Mouse (Mus musculus) Patski (cell line): ENCODE measurements at regions not wholly inside any gene's neighbourhood (a gene's known extent, or its start where the extent isn't known, plus 50 kb on each side); places are given as distances from the start of the nearest gene placed in this dataset.

Experiments
- ATAC-seq: fragments of 100-300 bp; one replicate; pipeline ENCODE4 v1.8.0; 2021
- CTCF ChIA-PET: fragments of 350-600 bp; sonication (Branson Sonifier 250); formaldehyde crosslinking; loops from one replicate; lab custom pipeline; 2022; ENCODE audit warnings: inconsistent platforms; lab: Charles Lee
- POLR2A ChIA-PET: fragments of 350-600 bp; sonication (Branson Sonifier 250); formaldehyde crosslinking; loops from one replicate; lab custom pipeline; 2022; ENCODE audit warnings: antibody characterized with exemption, inconsistent platforms; lab: Charles Lee
- DNase-seq: peaks from one replicate; pipeline ENCODE4 v3.0.0-alpha.2; 2011; ENCODE audit warnings: low read depth, low spot score
- H3K27me3 ChIP-seq: fragments of 371-371 bp; one replicate; pipeline ENCODE4 v1.5.1; 2021
- CTCF ChIP-seq: fragments of 100-300 bp; IDR thresholded peaks from one replicate; pipeline ENCODE4 v1.5.1; 2021
- in situ Hi-C: fragments of 300-500 bp; cut with MboI; formaldehyde crosslinking; loops from 3 replicates; pipeline ENCODE4 v1.11.1; 2018; ENCODE audit warnings: low pct_unique_long_range_greater_than_20kb, mixed read lengths

GRCm38 (mm10) chr5:12093680-12094079, 175.8 kb downstream of the 4933402N22Rik start:
- no peak for DNase-seq
- TF ChIP-seq CTCF = no peak
- H3K27me3 ChIP-seq = peaks cover 6% of the 10 kb centered on the region
- POLR2A ChIA-PET = no interaction called here
- ATAC-seq = no peak
- CTCF ChIA-PET = no interaction called here
- in situ Hi-C loops = no loop called here

- POLR2A ChIA-PET = no interaction called here
- ATAC-seq (no peak), DNase-seq (no peak)
- CTCF ChIA-PET = interaction anchor here (0.7 to 1.5 kb wide), 4 partner anchors 9 to 18 kb away, joined by 3 to 5 read pairs (median 3); no protein-coding TSS in a partner anchor
- no peak for TF ChIP-seq CTCF
- in situ Hi-C loops = no loop called here
- H3K27me3 ChIP-seq = no peaks in the 10 kb centered on the region
Observed at GRCm38 (mm10) chr5:12116587-12117354, 198.9 kb downstream of the 4933402N22Rik start.

- H3K27me3 ChIP-seq = no peaks in the 10 kb centered on the region
- in situ Hi-C loops = no loop called here
- no peak for DNase-seq
- ATAC-seq = no peak
- ChIA-PET POLR2A (interaction anchor here (0.6 kb wide), 1 partner anchor 362 kb away, joined by 3 read pairs; no protein-coding TSS in a partner anchor), CTCF (no interaction called here)
- TF ChIP-seq CTCF = no peak
Observed at GRCm38 (mm10) chr5:12124935-12125334, 207.1 kb downstream of the 4933402N22Rik start.

GRCm38 (mm10) chr5:12127484-12128265, 209.8 kb downstream of the 4933402N22Rik start:
- DNase-seq (no peak), ATAC-seq (no peak)
- H3K27me3 ChIP-seq = no peaks in the 10 kb centered on the region
- ChIA-PET CTCF (interaction anchor here (1.2 to 2.3 kb wide), 4 partner anchors 9 to 23 kb away, joined by 3 to 8 read pairs (median 5); no protein-coding TSS in a partner anchor), POLR2A (no interaction called here)
- in situ Hi-C loops = no loop called here
- no peak for TF ChIP-seq CTCF

GRCm38 (mm10) chr5:12138961-12139360, 221.1 kb downstream of the 4933402N22Rik start:
- in situ Hi-C loops = no loop called here
- DNase-seq = no peak
- no peak for ATAC-seq
- no peaks in the 10 kb centered on the region for H3K27me3 ChIP-seq
- ChIA-PET POLR2A (no interaction called here), CTCF (no interaction called here)
- TF ChIP-seq CTCF = no peak

GRCm38 (mm10) chr5:12153295-12153694, 229.9 kb upstream of the Sema3d start:
- in situ Hi-C loops = no loop called here
- no peak for DNase-seq
- ChIA-PET POLR2A (no interaction called here), CTCF (no interaction called here)
- no peak for ATAC-seq
- H3K27me3 ChIP-seq = no peaks in the 10 kb centered on the region
- TF ChIP-seq CTCF = no peak

- H3K27me3 ChIP-seq = no peaks in the 10 kb centered on the region
- in situ Hi-C loops = no loop called here
- DNase-seq = no peak
- ATAC-seq = no peak
- ChIA-PET CTCF (no interaction called here), POLR2A (no interaction called here)
- TF ChIP-seq CTCF = no peak
Observed at GRCm38 (mm10) chr5:12154551-12155091, 228.6 kb upstream of the Sema3d start.

- peaks cover 20% of the 10 kb centered on the region for H3K27me3 ChIP-seq
- DNase-seq (peak; percentile 60), ATAC-seq (no peak)
- TF ChIP-seq CTCF = no peak
- in situ Hi-C loops = no loop called here
- ChIA-PET POLR2A (no interaction called here), CTCF (interaction anchor here (1.3 to 1.5 kb wide), 3 partner anchors 21 to 36 kb away, joined by 3 read pairs; no protein-coding TSS in a partner anchor)
Observed at GRCm38 (mm10) chr5:12191681-12192080, 191.5 kb upstream of the Sema3d start.

GRCm38 (mm10) chr5:12207452-12207851, 175.7 kb upstream of the Sema3d start:
- CTCF ChIA-PET = interaction anchor here (1.0 kb wide), 1 partner anchor 47 kb away, joined by 3 read pairs; no protein-coding TSS in a partner anchor
- H3K27me3 ChIP-seq = no peaks in the 10 kb centered on the region
- DNase-seq = no peak
- no peak for TF ChIP-seq CTCF
- in situ Hi-C loops = no loop called here
- ATAC-seq = no peak
- POLR2A ChIA-PET = no interaction called here

GRCm38 (mm10) chr5:12209631-12210030, 173.6 kb upstream of the Sema3d start:
- in situ Hi-C loops = no loop called here
- ATAC-seq (no peak), DNase-seq (no peak)
- ChIA-PET POLR2A (no interaction called here), CTCF (no interaction called here)
- TF ChIP-seq CTCF = no peak
- no peaks in the 10 kb centered on the region for H3K27me3 ChIP-seq
